In the genomic region with DNA sequence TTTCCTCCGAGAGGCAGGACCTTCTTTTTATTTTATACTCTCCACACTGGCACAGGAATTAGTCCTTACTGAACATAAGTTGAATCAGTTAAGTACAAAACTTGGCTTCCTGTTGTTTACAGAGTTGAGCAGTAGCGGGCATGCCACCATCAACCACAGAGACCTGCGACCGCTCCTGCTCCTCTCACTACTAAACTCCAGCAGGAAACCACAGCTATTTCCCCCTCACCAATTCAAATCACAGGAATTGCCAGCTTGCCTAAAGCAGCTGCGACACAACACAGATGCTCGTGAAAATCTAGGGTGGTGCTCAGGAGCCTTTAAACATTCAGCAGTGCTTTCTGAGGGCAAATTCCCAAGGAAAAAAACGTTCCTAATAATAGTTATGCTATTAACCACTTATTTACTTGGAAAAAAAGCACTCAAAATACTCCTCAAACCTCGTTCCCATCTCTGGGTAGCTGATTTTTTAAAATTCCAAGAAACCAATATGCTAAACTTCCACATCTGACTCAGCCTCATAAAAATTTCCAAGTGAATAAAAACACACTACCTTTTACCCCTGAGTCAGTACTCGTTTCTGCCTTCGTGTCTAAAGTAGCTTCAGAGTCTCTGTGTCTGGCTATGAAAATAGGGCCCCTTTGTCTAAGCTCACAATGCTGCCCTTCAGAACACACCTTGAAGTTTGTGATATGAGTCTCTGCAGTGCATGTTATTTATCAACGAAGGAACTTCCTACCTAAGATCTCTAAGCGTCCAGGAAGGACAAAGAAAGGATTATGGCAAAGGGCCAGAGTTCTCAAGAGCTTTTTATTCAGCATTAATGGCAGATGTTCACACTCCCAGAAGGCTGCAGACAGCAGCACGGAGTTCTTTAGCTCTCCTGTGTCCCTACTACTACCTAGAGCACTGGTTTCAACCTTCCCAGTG, we compare ENCODE assay signal across 9 mouse cellular contexts.
DNase-seq lines count a peak whose midpoint lies in the region.
"Had no signal": no experiment of that assay in that cellular context is flagged by ENCODE, and none has a peak within 500 bp of the region (broad histone marks: within the 10 kb centered on the region; RNA-seq: fewer than 3 reads in every experiment).

No protein-coding gene starts in this region.

- peak; percentile 39 for DNase-seq in kidney, adult 9 months
- no peak for DNase-seq in kidney, adult 8-10 months
- peak; percentile 31 for DNase-seq in NIH3T3 (ENCODE audit: low read depth)
- DNase-seq in forelimb bud, embryonic 11.5 days (ENCODE audit: low read depth, low spot score): peak; percentile 45
- peak; percentile 32 to 55 for DNase-seq in natural killer cell, adult 2 months (ENCODE audit: low spot score in 2 of 2)
- no peak for DNase-seq in embryo, embryonic 10.5 days (ENCODE audit: low spot score)
- no peak for DNase-seq in cerebellum, postnatal 36 days
- DNase-seq in right cerebral cortex, postnatal 14 days: no peak
- DNase-seq: kidney, adult 18-20 months had no signal

Comparison
In these comparisons a context has a peak if more than half of its experiments do, and no peak if none do; other contexts are left out.
1. DNase-seq: peak in kidney, adult 9 months (single experiment), NIH3T3 (single experiment), forelimb bud, embryonic 11.5 days (single experiment) and natural killer cell, adult 2 months (2 of 2); none in kidney, adult 8-10 months (0 of 2), embryo, embryonic 10.5 days (single experiment), cerebellum, postnatal 36 days (0 of 2) and right cerebral cortex, postnatal 14 days (single experiment).